Mouse (Mus musculus): Measurements from ENCODE around the gene Tdrd6. TPM values are rescaled to one million over a fixed set of nuclear protein-coding genes. Genes with fewer than 3 reads are reported as not detected.

The Tdrd6 gene
- polyA plus RNA-seq, 1 experiment from 2014 or later = 0.02 TPM

DNA sequence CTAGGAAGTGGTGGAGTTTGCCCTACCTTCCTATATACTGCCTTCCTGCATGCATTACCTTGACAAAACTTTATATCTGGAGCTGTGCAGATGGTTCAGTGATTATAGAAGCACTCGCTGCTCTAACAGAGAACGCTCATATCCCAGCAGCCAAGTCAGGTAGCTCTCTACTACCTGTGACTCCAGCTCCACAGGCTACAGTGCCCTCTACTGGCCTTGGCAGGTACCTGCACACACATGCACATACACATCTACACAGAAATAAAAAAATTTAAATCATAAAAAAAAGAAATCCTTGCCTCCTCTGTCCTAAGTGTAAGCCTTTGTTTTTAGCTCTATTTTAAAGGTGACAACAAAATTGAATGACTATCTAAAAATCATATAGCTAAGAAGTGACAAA, 32.4 kb downstream of the Tdrd6 start:
- 100% methylated on average over 2 of the region's 2 CpGs for WGBS
- Histone ChIP-seq H3K4me3 (no peak overlapping the region), H3K4me1 (no peaks in the 10 kb centered on the region), H3K9me3 (replicated peaks) (0 out of 2 replicates have a peak, but pooled peaks cover 6% of the 10 kb centered on the region), H3K36me3 (no peaks in the 10 kb centered on the region), H3K27me3 (ENCODE audit: low read depth, poor library complexity, severe bottlenecking) (no peaks in the 10 kb centered on the region), H3K27ac (replicated peaks) (no peak overlapping the region)
- no peak for DNase-seq (ENCODE audit: low spot score)

DNA sequence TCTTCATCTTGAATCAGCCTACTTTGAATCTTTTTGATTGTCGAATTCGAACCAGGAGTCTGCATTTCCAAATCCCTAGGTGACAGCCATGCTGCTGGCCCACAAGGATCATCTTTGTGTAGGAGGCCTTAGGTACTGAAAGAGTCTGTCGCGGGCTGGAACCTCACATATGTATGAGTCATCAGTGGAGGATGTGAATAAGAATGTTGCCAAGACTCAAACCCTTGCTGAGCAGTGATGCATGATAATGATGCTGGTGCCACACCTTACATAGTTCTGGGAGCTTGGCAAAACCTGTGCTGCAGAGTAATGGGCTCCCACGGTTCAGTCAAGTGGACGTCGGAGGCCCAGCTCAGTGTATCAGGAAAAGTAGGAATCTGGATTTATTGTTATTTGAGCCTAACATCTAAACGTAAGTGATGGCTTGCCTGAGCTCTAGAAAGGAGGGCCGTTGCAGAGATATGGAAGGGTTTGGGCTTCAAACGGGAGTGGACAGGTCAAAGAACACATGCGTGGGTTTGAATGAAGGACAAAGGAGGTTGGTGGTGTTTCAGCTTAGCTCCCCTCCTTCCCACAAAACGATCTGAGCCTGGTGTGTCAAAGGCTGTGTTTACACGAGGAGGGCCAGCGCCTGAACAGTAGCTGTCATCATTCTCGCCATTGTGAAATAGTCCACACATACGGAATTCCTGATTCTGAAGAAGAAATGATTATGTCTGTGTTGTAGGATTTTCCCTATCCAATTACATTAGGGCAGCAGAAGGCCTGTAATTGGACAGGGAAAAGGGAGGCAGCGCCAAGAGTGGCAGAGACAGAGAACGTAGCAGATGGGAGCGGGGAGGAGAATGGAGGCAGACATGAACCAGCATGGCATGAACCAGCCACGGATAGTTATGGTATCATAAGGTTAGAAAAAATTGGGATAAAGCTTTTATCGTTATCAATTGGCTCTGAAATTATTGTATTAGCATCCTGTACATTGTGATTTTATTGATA, 37.5 kb downstream of the Tdrd6 start:
- 91% methylated on average over 21 of the region's 21 CpGs for WGBS
- no peaks in the 10 kb centered on the region for H3K27me3 ChIP-seq (ENCODE audit: low read depth, poor library complexity, severe bottlenecking)
- no peak for DNase-seq (ENCODE audit: low spot score)
- H3K36me3 ChIP-seq = no peaks in the 10 kb centered on the region
- no peak overlapping the region for H3K4me3 ChIP-seq
- no peak overlapping the region for H3K27ac ChIP-seq (replicated peaks)
- H3K9me3 ChIP-seq (replicated peaks) = 0 out of 2 replicates have a peak, but pooled peaks cover 3% of the 10 kb centered on the region
- H3K4me1 ChIP-seq = no peaks in the 10 kb centered on the region

DNA sequence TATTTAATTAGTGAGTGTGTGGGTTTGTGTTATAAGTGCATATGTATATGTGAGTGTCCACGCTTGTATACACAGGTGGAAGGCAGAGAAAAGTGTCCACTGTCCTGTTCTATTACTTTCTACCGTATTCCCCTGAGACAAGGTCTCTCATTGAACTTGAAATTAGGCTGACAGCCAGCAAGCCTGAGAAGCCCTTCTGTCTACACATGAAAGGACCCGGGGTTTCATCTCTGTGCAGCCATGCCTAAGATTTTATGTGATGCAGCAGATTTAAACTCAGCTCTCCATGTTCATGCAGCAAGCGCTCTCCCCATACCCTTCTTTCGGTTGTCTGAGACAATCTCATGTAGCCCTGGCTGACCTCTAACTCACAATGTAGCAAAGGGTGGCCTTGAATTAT, 39.6 kb downstream of the Tdrd6 start:
- no peak for DNase-seq (ENCODE audit: low spot score)
- WGBS = 92% methylated on average over 5 of the region's 5 CpGs
- Histone ChIP-seq H3K4me3 (no peak overlapping the region), H3K27me3 (ENCODE audit: low read depth, poor library complexity, severe bottlenecking) (no peaks in the 10 kb centered on the region), H3K27ac (replicated peaks) (no peak overlapping the region), H3K4me1 (no peaks in the 10 kb centered on the region), H3K36me3 (no peaks in the 10 kb centered on the region), H3K9me3 (replicated peaks) (no peaks in the 10 kb centered on the region)

DNA sequence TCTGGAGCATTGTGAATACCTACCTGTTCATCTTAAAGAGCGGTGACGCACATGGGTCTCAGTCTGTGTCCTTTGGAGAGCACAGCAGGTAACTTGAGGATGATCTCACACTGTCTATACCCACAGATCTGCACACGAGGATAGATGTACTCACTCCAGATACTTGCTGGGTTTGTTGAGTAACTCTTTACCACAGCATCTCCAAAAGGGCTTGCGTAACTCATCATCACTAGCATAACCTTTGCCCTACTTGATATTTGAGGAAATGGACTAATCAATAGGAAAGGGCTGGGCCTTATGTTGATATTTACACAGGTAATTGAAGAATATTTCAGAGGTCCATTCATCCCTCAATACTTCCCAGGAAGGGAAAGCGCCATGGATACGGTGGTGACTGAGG, 40.3 kb downstream of the Tdrd6 start:
- no peak for DNase-seq (ENCODE audit: low spot score)

DNA sequence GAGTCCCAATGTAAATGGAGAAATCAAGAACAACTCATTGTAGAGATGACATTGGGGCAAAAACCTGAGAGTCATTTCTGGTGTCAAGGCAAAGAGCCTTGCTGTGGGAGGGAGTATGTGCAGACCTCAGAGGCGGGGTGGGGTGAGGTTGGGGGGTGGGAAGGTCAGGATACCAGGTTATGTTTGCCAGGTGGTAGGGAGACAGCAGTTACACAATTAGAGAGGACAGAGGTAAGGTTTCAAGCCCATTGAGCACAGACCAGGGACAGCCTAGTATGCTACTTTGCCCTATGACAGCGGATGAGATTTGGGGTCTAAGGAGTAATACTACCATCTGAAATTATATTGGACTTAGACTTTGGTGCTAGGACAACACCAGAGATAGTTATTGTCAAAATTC, 42.8 kb downstream of the Tdrd6 start:
- Histone ChIP-seq H3K4me3 (no peak overlapping the region), H3K4me1 (peaks cover 3% of the 10 kb centered on the region; the same call in 1 of the 2 replicates), H3K27ac (replicated peaks) (no peak overlapping the region), H3K27me3 (ENCODE audit: low read depth, poor library complexity, severe bottlenecking) (no peaks in the 10 kb centered on the region), H3K36me3 (no peaks in the 10 kb centered on the region), H3K9me3 (replicated peaks) (no peaks in the 10 kb centered on the region)
- DNase-seq (ENCODE audit: low spot score) = no peak
- WGBS = 93% methylated on average over 2 of the region's 2 CpGs

More for the DNA sequence above, 40.3 kb downstream of the Tdrd6 start:
- Histone ChIP-seq H3K36me3 (no peaks in the 10 kb centered on the region), H3K27me3 (ENCODE audit: low read depth, poor library complexity, severe bottlenecking) (no peaks in the 10 kb centered on the region), H3K9me3 (replicated peaks) (no peaks in the 10 kb centered on the region), H3K4me3 (no peak overlapping the region), H3K4me1 (no peaks in the 10 kb centered on the region), H3K27ac (replicated peaks) (no peak overlapping the region)
- WGBS = 92% methylated on average over 6 of the region's 6 CpGs

DNA sequence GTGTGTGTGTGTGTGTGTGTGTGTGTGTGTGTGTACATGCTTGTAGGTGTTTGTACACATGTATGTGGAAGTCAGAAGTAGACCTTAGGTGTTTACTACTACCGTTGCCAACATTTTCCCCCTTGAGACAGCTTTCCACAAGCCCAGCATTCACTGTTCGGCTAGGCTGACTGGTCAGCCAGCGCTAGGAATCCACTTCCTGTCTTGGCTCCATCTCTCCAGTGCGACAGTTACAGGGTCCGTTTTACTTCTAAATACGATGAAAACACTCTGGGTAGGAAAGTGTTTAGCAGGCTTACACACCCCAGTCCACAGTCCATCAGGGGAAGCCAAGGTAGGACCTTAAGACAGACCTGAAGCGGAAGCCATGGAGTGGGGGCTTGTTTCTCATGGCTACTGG, 45.3 kb downstream of the Tdrd6 start:
- Histone ChIP-seq H3K4me3 (no peak overlapping the region), H3K27me3 (ENCODE audit: low read depth, poor library complexity, severe bottlenecking) (no peaks in the 10 kb centered on the region), H3K27ac (replicated peaks) (no peak overlapping the region), H3K9me3 (replicated peaks) (no peaks in the 10 kb centered on the region), H3K4me1 (peaks cover 20% of the 10 kb centered on the region), H3K36me3 (no peaks in the 10 kb centered on the region)
- DNase-seq (ENCODE audit: low spot score) = no peak
- WGBS = 92% methylated on average over 7 of the region's 7 CpGs

- peaks cover 22% of the 10 kb centered on the region for H3K4me1 ChIP-seq
- H3K4me3 ChIP-seq = no peak overlapping the region
- H3K36me3 ChIP-seq = no peaks in the 10 kb centered on the region
- H3K9me3 ChIP-seq (replicated peaks) = no peaks in the 10 kb centered on the region
- H3K27ac ChIP-seq (replicated peaks) = peak overlapping the region; percentile 68; the same call in 1 of the 2 replicates
- DNase-seq (ENCODE audit: low spot score) = peak; percentile 29
- no peaks in the 10 kb centered on the region for H3K27me3 ChIP-seq (ENCODE audit: low read depth, poor library complexity, severe bottlenecking)
- 43% methylated on average over 8 of the region's 8 CpGs for WGBS
Measured at GRCm38 (mm10) chr17:43581012-43581467, 49.1 kb downstream of the Tdrd6 start.

- Histone ChIP-seq H3K4me1 (peaks cover 22% of the 10 kb centered on the region), H3K4me3 (no peak overlapping the region), H3K27me3 (ENCODE audit: low read depth, poor library complexity, severe bottlenecking) (no peaks in the 10 kb centered on the region), H3K36me3 (no peaks in the 10 kb centered on the region), H3K27ac (replicated peaks) (peak overlapping the region; percentile 68; the same call in 1 of the 2 replicates), H3K9me3 (replicated peaks) (no peaks in the 10 kb centered on the region)
- DNase-seq (ENCODE audit: low spot score) = no peak
- WGBS = 40% methylated on average over 3 of the region's 3 CpGs
Measured at GRCm38 (mm10) chr17:43580456-43580855, 49.6 kb downstream of the Tdrd6 start.

DNA sequence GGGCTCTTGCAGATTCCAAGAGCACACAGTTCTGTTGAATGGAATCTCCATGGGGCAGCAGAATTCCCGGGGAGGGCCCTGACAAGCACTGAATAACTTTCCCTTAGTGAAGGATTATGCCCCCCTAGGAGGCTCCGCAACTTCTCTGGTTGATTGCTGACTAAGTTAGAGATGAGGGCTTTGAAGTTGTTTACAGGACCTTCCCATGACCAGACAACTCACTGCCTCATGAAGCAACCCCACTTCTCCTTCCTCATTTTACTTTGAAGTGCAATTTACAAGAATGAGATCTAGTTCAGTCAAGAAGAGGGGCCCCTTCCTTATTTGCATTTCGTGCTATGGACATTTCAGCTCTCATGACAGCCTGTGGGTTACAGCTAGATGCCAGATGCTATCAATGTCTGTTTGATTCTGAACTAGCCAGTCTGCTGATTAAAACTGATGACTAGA, 56.5 kb downstream of the Tdrd6 start:
- Histone ChIP-seq H3K9me3 (replicated peaks) (no peaks in the 10 kb centered on the region), H3K27me3 (ENCODE audit: low read depth, poor library complexity, severe bottlenecking) (peaks cover 6% of the 10 kb centered on the region), H3K27ac (replicated peaks) (peak overlapping the region; percentile 57; the same call in 1 of the 2 replicates), H3K4me1 (peaks cover 13% of the 10 kb centered on the region), H3K36me3 (no peaks in the 10 kb centered on the region), H3K4me3 (no peak overlapping the region)
- WGBS = 16% methylated on average over 3 of the region's 3 CpGs
- DNase-seq (ENCODE audit: low spot score) = no peak

- Histone ChIP-seq H3K4me1 (peaks cover 29% of the 10 kb centered on the region), H3K36me3 (no peaks in the 10 kb centered on the region), H3K4me3 (no peak overlapping the region), H3K9me3 (replicated peaks) (no peaks in the 10 kb centered on the region), H3K27me3 (ENCODE audit: low read depth, poor library complexity, severe bottlenecking) (peaks cover 6% of the 10 kb centered on the region), H3K27ac (replicated peaks) (no peak overlapping the region)
- DNase-seq (ENCODE audit: low spot score) = no peak
- 57% methylated on average over 7 of the region's 7 CpGs for WGBS
Measured at GRCm38 (mm10) chr17:43569287-43569686, 60.8 kb downstream of the Tdrd6 start.

- Histone ChIP-seq H3K4me3 (peak within 1 kb of the TSS; percentile 61), H3K36me3 (no peaks in the 10 kb centered on the region), H3K27me3 (ENCODE audit: low read depth, poor library complexity, severe bottlenecking) (peaks cover 6% of the 10 kb centered on the region), H3K4me1 (peaks cover 22% of the 10 kb centered on the region), H3K27ac (replicated peaks) (peak within 1 kb of the TSS; percentile 79), H3K9me3 (replicated peaks) (no peaks in the 10 kb centered on the region)
- DNase-seq (ENCODE audit: low spot score) = peak; percentile 64
- WGBS = 0% methylated on average over 34 of the region's 34 CpGs
Measured at GRCm38 (mm10) chr17:43567992-43568888, 61.9 kb downstream of the Tdrd6 start, which contains the start of gene Pla2g7. Pla2g7 (plus strand) TSS chr17:43568098.

DNA sequence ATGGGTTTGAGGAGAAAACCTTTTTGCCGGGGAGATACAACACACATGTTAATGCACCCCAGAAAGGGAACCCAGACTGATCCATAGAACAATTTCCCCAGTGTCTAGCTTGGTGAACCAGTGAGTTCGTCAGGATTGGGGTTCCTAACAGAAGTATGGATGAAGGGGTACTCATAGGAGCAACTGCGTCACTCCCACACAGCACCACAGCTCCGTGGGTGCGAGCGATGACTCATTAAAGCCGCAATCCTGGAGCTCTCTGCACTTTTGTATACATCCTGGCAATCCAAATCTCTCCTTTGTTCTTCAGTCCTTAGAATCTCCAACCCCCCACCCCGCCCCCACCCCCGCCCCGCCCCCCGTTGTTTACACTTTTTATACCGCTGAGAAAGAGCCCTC, 62.5 kb downstream of the Tdrd6 start:
- Histone ChIP-seq H3K27ac (replicated peaks) (peak overlapping the region; percentile 79), H3K9me3 (replicated peaks) (no peaks in the 10 kb centered on the region), H3K27me3 (ENCODE audit: low read depth, poor library complexity, severe bottlenecking) (peaks cover 6% of the 10 kb centered on the region), H3K36me3 (no peaks in the 10 kb centered on the region), H3K4me3 (peak overlapping the region; percentile 61), H3K4me1 (peaks cover 19% of the 10 kb centered on the region)
- 8% methylated on average over 12 of the region's 12 CpGs for WGBS
- no peak for DNase-seq (ENCODE audit: low spot score)
